Mouse (Mus musculus) neural tube, embryonic 13.5 days (tissue): ENCODE measurements around the gene Nbea. TPM values are rescaled to one million over a fixed set of nuclear protein-coding genes. Genes with fewer than 3 reads are reported as not detected.
A peak's percentile ranks its signal among the peaks of the same experiment; 100 is the strongest.

Experiments
- ATAC-seq: fragments of 200-750 bp; cut with Nextera tagmentation; 2 replicates; pipeline ENCODE4 v1.8.0; 2017; ENCODE audit warnings: low read depth, mild to moderate bottlenecking, moderate TSS enrichment, moderate library complexity
- H3K27ac ChIP-seq: fragments of 300-500 bp; sonication (generic); replicated peaks from 2 replicates; pipeline ENCODE4 v1.5.1; 2015; ENCODE audit warnings: moderate library complexity, mild to moderate bottlenecking, inconsistent platforms
- H3K27me3 ChIP-seq: fragments of 300-500 bp; sonication (generic); 2 replicates; pipeline ENCODE4 v1.6.1; 2015; ENCODE audit warnings: mild to moderate bottlenecking, inconsistent platforms
- H3K36me3 ChIP-seq: fragments of 300-500 bp; sonication (generic); 2 replicates; pipeline ENCODE4 v1.6.1; 2015; ENCODE audit warnings: mild to moderate bottlenecking, inconsistent platforms
- H3K4me1 ChIP-seq: fragments of 300-500 bp; sonication (generic); replicated peaks from 2 replicates; pipeline ENCODE4 v1.6.1; 2015; ENCODE audit warnings: inconsistent platforms
- H3K4me2 ChIP-seq: fragments of 300-500 bp; sonication (generic); 2 replicates; pipeline ENCODE4 v1.6.1; 2015; ENCODE audit warnings: inconsistent platforms, mild to moderate bottlenecking, moderate library complexity
- H3K4me3 ChIP-seq: fragments of 300-500 bp; sonication (generic); 2 replicates; pipeline ENCODE4 v1.5.1; 2015; ENCODE audit warnings: mild to moderate bottlenecking, inconsistent platforms
- H3K9ac ChIP-seq: fragments of 300-500 bp; sonication (generic); 2 replicates; pipeline ENCODE4 v1.6.1; 2015; ENCODE audit warnings: moderate library complexity, mild to moderate bottlenecking, inconsistent platforms
- H3K9me3 ChIP-seq: fragments of 300-500 bp; sonication (generic); 2 replicates; pipeline ENCODE4 v1.6.1; 2016; ENCODE audit warnings: inconsistent platforms
- WGBS: fragments of 180-500 bp; shearing (Covaris S2); methylation state at CpG from one replicate; pipeline ENCODE4 v1.1.7; 2015; 5-methylcytosine and 5-hydroxymethylcytosine counted together
- polyA plus RNA-seq: library from polyadenylated mRNA; unstranded; fragments of >200 nt; fragmentation: Nextera tagmentation; extraction: Ambion mirVana; gene quantifications from 2 replicates; pipeline ENCODE4 v1.2.1, GENCODE M21; 2015

Gene Nbea
- polyA plus RNA-seq, 1 experiment from 2014 or later: 51.3 TPM

DNA sequence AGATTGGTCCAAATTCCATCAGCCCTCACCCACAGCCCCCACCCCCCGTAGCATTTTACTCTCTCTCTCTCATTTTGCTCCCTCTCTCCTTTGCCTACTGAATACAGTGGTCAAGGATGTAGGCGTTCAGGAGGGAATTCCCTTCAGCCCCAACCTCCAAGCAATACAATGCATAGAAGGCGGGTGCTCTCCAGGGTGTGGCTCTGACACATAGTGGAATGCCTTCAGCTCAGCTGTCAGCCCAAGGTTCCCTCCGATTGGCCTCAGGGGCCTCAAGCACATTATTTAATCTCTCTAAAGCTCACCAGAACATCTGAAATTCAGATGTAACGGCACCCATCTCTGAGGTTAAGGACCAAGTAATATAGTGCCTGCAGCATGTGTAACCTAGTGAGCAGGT lies 590.2 kb downstream of the Nbea start:
- H3K27ac ChIP-seq: no peak overlapping the region
- ATAC-seq: no peak
- H3K4me2 ChIP-seq: no peak overlapping the region
- peaks cover 22% of the 10 kb centered on the region for H3K4me1 ChIP-seq
- no peak overlapping the region for H3K4me3 ChIP-seq
- H3K9ac ChIP-seq: no peak overlapping the region
- no peaks in the 10 kb centered on the region for H3K36me3 ChIP-seq
- no peaks in the 10 kb centered on the region for H3K9me3 ChIP-seq
- 73% methylated on average over 5 of the region's 5 CpGs for WGBS
- H3K27me3 ChIP-seq: no peaks in the 10 kb centered on the region

DNA sequence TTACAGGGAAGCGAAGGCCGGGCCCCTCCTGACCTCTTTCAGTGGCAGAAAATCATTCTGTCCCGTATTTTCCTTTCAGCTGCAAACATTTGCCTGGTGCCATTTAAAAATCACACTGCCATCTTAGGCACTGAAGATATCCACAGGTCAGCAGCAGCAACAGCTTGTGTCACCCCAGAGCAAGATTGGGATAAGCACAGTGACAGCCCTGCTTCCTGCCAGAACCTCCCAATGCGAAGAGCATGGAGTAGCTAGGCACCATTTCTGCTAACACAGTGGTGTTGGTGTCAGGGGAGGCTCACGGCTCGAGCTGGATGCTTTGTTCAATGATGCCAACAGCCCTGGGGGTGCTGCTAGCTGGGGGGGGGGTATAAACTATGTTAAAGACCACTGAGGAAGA lies 592.8 kb downstream of the Nbea start:
- ATAC-seq: no peak
- no peaks in the 10 kb centered on the region for H3K36me3 ChIP-seq
- H3K4me2 ChIP-seq: no peak overlapping the region
- 65% methylated on average over 6 of the region's 6 CpGs for WGBS
- peaks cover 40% of the 10 kb centered on the region for H3K4me1 ChIP-seq
- H3K27ac ChIP-seq: no peak overlapping the region
- no peaks in the 10 kb centered on the region for H3K27me3 ChIP-seq
- no peak overlapping the region for H3K4me3 ChIP-seq
- no peak overlapping the region for H3K9ac ChIP-seq
- no peaks in the 10 kb centered on the region for H3K9me3 ChIP-seq

GRCm38 (mm10) chr3:55590291-55590690 lies 593.2 kb downstream of the Nbea start:
- no peaks in the 10 kb centered on the region for H3K27me3 ChIP-seq
- no peak overlapping the region for H3K4me3 ChIP-seq
- H3K9ac ChIP-seq: no peak overlapping the region
- H3K27ac ChIP-seq: no peak overlapping the region
- no peak for ATAC-seq
- H3K4me2 ChIP-seq: no peak overlapping the region
- no peaks in the 10 kb centered on the region for H3K36me3 ChIP-seq
- 76% methylated on average over 2 of the region's 2 CpGs for WGBS
- peaks cover 40% of the 10 kb centered on the region for H3K4me1 ChIP-seq
- H3K9me3 ChIP-seq: no peaks in the 10 kb centered on the region

DNA sequence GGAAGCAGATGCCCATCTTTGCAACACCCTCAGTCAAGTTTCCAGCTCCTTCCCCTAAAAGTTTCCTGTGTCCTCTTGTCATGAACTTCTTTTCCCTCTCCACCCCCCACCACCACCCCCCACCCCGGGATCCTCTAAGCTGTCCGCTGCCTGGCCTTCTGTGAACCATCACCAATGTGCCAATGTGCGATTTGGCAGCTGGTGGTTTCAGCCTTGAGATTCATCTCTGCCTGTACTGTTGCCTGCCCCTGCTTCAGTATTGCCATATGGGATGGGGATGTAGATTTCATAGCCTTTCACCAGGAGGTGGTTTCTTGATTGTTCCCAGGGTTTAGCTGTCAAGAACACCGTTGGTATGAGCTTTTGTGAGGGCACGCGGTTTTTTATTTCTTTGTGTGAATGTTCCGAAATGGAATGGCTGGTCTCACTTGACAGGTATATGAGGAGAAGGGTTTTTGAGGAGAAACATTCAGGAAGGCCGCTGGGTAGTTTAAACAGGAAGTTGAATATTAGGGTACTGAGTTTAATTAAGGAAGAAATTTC lies 594.0 kb downstream of the Nbea start:
- Histone ChIP-seq H3K4me1 (peaks cover 40% of the 10 kb centered on the region), H3K27ac (no peak overlapping the region), H3K9me3 (no peaks in the 10 kb centered on the region), H3K36me3 (no peaks in the 10 kb centered on the region), H3K4me2 (no peak overlapping the region), H3K27me3 (no peaks in the 10 kb centered on the region), H3K4me3 (no peak overlapping the region), H3K9ac (no peak overlapping the region)
- WGBS: 77% methylated on average over 8 of the region's 8 CpGs
- ATAC-seq: no peak

DNA sequence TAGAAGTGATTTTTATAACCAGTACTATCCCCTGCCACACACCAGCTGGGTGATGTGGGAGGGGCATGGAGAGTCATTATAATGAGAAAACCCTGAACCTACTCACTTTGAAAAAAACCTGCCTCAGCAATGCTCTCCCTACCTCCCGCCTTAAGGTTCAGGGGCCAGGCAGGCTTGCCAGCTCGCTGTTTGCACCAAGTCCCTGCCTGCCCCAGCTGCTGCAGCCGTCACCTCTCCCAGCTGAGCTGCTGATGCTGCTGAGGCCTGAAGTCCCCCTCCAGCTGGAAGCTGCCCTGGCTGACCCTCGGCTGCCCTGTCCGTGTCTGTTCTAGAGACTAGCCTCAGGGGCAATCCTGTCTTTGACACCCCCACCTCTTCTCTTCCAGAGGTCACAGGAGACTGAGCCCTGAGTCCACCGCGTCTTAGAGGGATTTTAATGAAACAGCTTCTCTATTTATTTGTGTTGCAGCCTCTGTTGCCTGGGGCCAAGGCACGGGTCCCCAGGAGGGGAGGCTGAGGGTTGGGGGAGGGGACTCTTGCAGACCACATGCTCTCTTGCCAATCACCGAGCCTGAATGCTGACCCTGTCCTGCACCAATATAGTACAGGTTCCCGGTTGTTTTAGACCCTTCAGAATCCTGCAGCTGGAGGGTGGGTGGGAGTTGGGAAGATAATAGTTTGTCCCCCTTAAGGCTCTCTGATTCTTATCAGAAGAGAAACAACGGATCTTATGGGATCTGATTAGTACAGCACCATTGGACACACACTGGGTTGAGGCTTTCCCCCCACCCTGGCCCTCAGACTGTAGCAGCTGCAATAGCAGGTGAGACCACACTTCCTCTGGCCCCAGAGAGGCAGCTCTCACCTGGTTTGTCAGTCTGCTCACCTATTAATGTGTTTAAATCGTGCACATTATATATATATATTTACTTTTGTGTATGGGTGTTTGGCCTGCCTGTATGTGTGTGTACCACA lies 595.2 kb downstream of the Nbea start:
- Histone ChIP-seq H3K27ac (peak overlapping the region; percentile 78), H3K4me3 (no peak overlapping the region), H3K4me2 (0 out of 2 replicates have a peak overlapping the region, but pooled peaks have one; percentile 18), H3K36me3 (no peaks in the 10 kb centered on the region), H3K9me3 (no peaks in the 10 kb centered on the region), H3K9ac (peak overlapping the region; percentile 56), H3K27me3 (no peaks in the 10 kb centered on the region), H3K4me1 (peaks cover 40% of the 10 kb centered on the region)
- 8% methylated on average over 12 of the region's 12 CpGs for WGBS
- peak; percentile 82 for ATAC-seq

GRCm38 (mm10) chr3:55587434-55587971 lies 596.0 kb downstream of the Nbea start:
- H3K4me2 ChIP-seq: no peak overlapping the region
- peak overlapping the region; percentile 56; the same call in 1 of the 2 replicates for H3K9ac ChIP-seq
- no peak overlapping the region for H3K4me3 ChIP-seq
- no peaks in the 10 kb centered on the region for H3K36me3 ChIP-seq
- H3K27me3 ChIP-seq: no peaks in the 10 kb centered on the region
- no peaks in the 10 kb centered on the region for H3K9me3 ChIP-seq
- peaks cover 40% of the 10 kb centered on the region for H3K4me1 ChIP-seq
- 25% methylated on average over 12 of the region's 12 CpGs for WGBS
- ATAC-seq: peak; percentile 13; the same call in 1 of the 2 replicates
- peak overlapping the region; percentile 78 for H3K27ac ChIP-seq
